Mouse (Mus musculus) intestine, postnatal 0 days (tissue): ENCODE results near the gene Tex22. TPM values are rescaled to one million over a fixed set of nuclear protein-coding genes. Genes with fewer than 3 reads are reported as not detected.

Experiments used
- ATAC-seq: fragments of 200-750 bp; cut with Nextera tagmentation; 2 replicates; pipeline ENCODE4 v1.8.0; 2017; ENCODE audit warnings: mild to moderate bottlenecking, moderate TSS enrichment, moderate library complexity
- H3K27ac ChIP-seq: fragments of 300-500 bp; sonication (generic); 2 replicates; pipeline ENCODE4 v1.5.1; 2014; ENCODE audit warnings: mild to moderate bottlenecking, low read depth, low read length, moderate library complexity
- H3K27me3 ChIP-seq: fragments of 300-500 bp; sonication (generic); replicated peaks from 2 replicates; pipeline ENCODE4 v1.6.1; 2014; ENCODE audit warnings: low read length, mixed read lengths; ENCODE audit not compliant: control insufficient read depth, insufficient read depth
- H3K36me3 ChIP-seq: fragments of 300-500 bp; sonication (generic); 2 replicates; pipeline ENCODE4 v1.6.1; 2014; ENCODE audit warnings: mild to moderate bottlenecking, moderate library complexity; ENCODE audit not compliant: control insufficient read depth, insufficient read depth
- H3K4me1 ChIP-seq: fragments of 300-500 bp; sonication (generic); replicated peaks from 2 replicates; pipeline ENCODE4 v1.6.1; 2014; ENCODE audit warnings: antibody characterized with exemption, low read length, mixed read lengths; ENCODE audit not compliant: control insufficient read depth, insufficient read depth
- H3K4me2 ChIP-seq: fragments of 300-500 bp; sonication (generic); replicated peaks from 2 replicates; pipeline ENCODE4 v1.6.1; 2014; ENCODE audit warnings: low read depth, mild to moderate bottlenecking, moderate library complexity
- H3K4me3 ChIP-seq: fragments of 300-500 bp; sonication (generic); 2 replicates; pipeline ENCODE4 v1.5.1; 2014; ENCODE audit warnings: low read depth, low read length
- H3K9ac ChIP-seq: fragments of 300-500 bp; sonication (generic); 2 replicates; pipeline ENCODE4 v1.6.1; 2014; ENCODE audit warnings: mild to moderate bottlenecking, low read depth, low read length
- H3K9me3 ChIP-seq: fragments of 300-500 bp; sonication (generic); 2 replicates; pipeline ENCODE4 v1.6.1; 2016; ENCODE audit warnings: mixed run types; ENCODE audit not compliant: control insufficient read depth
- CTCF ChIP-seq: sonication (generic); IDR thresholded peaks from 2 replicates; pipeline ENCODE4 v1.5.1; 2016; ENCODE audit warnings: low read depth, mild to moderate bottlenecking, control low read depth, antibody characterized with exemption, moderate library complexity
- WGBS: fragments of 180-500 bp; shearing (Covaris S2); extraction: QIAGEN DNeasy Blood & Tissue Kit; methylation state at CpG from one replicate; pipeline ENCODE4 v1.1.7; 2014; 5-methylcytosine and 5-hydroxymethylcytosine counted together
- polyA plus RNA-seq: library from polyadenylated mRNA; unstranded; fragments of >200 nt; fragmentation: Nextera tagmentation; extraction: Ambion mirVana; gene quantifications from 2 replicates; pipeline ENCODE4 v1.2.1, GENCODE M21; 2015

The Tex22 gene
- polyA plus RNA-seq, 1 experiment from 2014 or later: not detected

- Histone ChIP-seq H3K27ac (no peak overlapping the region), H3K4me2 (no peak overlapping the region), H3K4me3 (no peak overlapping the region), H3K9ac (no peak overlapping the region), H3K27me3 (no peaks in the 10 kb centered on the region), H3K36me3 (peaks cover 80% of the 10 kb centered on the region), H3K9me3 (no peaks in the 10 kb centered on the region), H3K4me1 (no peaks in the 10 kb centered on the region)
- ATAC-seq: no peak
- 91% methylated on average over 7 of the region's 7 CpGs for WGBS
- TF ChIP-seq CTCF: no peak
Observed at GRCm38 (mm10) chr12:113063700-113064099, 10.6 kb upstream of the Tex22 start.

- Histone ChIP-seq H3K27me3 (no peaks in the 10 kb centered on the region), H3K9me3 (no peaks in the 10 kb centered on the region), H3K36me3 (peaks cover 68% of the 10 kb centered on the region), H3K27ac (no peak overlapping the region), H3K9ac (no peak overlapping the region), H3K4me2 (no peak overlapping the region), H3K4me1 (no peaks in the 10 kb centered on the region), H3K4me3 (no peak overlapping the region)
- no peak for TF ChIP-seq CTCF
- ATAC-seq: no peak
- WGBS: 90% methylated on average over 7 of the region's 7 CpGs
Observed at GRCm38 (mm10) chr12:113068002-113068401, 6.3 kb upstream of the Tex22 start.

- no peak overlapping the region for H3K4me2 ChIP-seq
- no peak for TF ChIP-seq CTCF
Observed at GRCm38 (mm10) chr12:113069389-113069788, 4.9 kb upstream of the Tex22 start.

GRCm38 (mm10) chr12:113071321-113071720, 3.0 kb upstream of the Tex22 start:
- Histone ChIP-seq H3K4me3 (no peak overlapping the region), H3K9ac (no peak overlapping the region), H3K27ac (no peak overlapping the region), H3K27me3 (no peaks in the 10 kb centered on the region), H3K36me3 (peaks cover 45% of the 10 kb centered on the region), H3K4me1 (no peaks in the 10 kb centered on the region; the same call in 1 of the 2 replicates), H3K9me3 (no peaks in the 10 kb centered on the region), H3K4me2 (no peak overlapping the region)
- no peak for TF ChIP-seq CTCF
- 88% methylated on average over 6 of the region's 6 CpGs for WGBS
- ATAC-seq: no peak

More at GRCm38 (mm10) chr12:113069389-113069788, 4.9 kb upstream of the Tex22 start:
- peaks cover 58% of the 10 kb centered on the region for H3K36me3 ChIP-seq
- H3K27me3 ChIP-seq: no peaks in the 10 kb centered on the region
- ATAC-seq: no peak
- H3K9me3 ChIP-seq: no peaks in the 10 kb centered on the region
- no peaks in the 10 kb centered on the region; the same call in 1 of the 2 replicates for H3K4me1 ChIP-seq
- H3K27ac ChIP-seq: no peak overlapping the region
- H3K9ac ChIP-seq: no peak overlapping the region
- WGBS: 94% methylated on average over 6 of the region's 6 CpGs
- no peak overlapping the region for H3K4me3 ChIP-seq

- H3K36me3 ChIP-seq: peaks cover 44% of the 10 kb centered on the region
- no peaks in the 10 kb centered on the region; the same call in 1 of the 2 replicates for H3K4me1 ChIP-seq
- no peak for ATAC-seq
- WGBS: 68% methylated on average over 6 of the region's 6 CpGs
- no peaks in the 10 kb centered on the region for H3K27me3 ChIP-seq
- no peak overlapping the region for H3K9ac ChIP-seq
- no peak for TF ChIP-seq CTCF
- no peak overlapping the region for H3K27ac ChIP-seq
- no peaks in the 10 kb centered on the region for H3K9me3 ChIP-seq
- H3K4me3 ChIP-seq: no peak overlapping the region
- H3K4me2 ChIP-seq: no peak overlapping the region
Observed at GRCm38 (mm10) chr12:113071827-113072226, 2.5 kb upstream of the Tex22 start.

GRCm38 (mm10) chr12:113073420-113074328, 628 bp upstream of the Tex22 start:
- Histone ChIP-seq H3K36me3 (peaks cover 28% of the 10 kb centered on the region), H3K9ac (peak overlapping the region; percentile 55), H3K9me3 (no peaks in the 10 kb centered on the region), H3K4me3 (peak overlapping the region; percentile 48), H3K27ac (no peak overlapping the region), H3K4me2 (peak overlapping the region; percentile 96), H3K4me1 (no peaks in the 10 kb centered on the region; the same call in 1 of the 2 replicates), H3K27me3 (no peaks in the 10 kb centered on the region)
- peak; percentile 44 for TF ChIP-seq CTCF
- ATAC-seq: peak; percentile 22
- WGBS: 15% methylated on average over 15 of the region's 15 CpGs
